Mouse (Mus musculus) cerebellum, postnatal 10 days (tissue): ENCODE results near the gene Lrrc17.
"Not testable (repeated sequence)": the region's sequence is repeated elsewhere in the genome, so short reads cannot be mapped to it uniquely, and the experiment has no call there.

ENCODE experiments used
- DNase-seq, 2 experiments: peaks; one replicate each; pipeline ENCODE4 v3.0.0; 2021; ENCODE audit warnings: mixed read lengths in 2 of 2

Lrrc17 gene

DNA sequence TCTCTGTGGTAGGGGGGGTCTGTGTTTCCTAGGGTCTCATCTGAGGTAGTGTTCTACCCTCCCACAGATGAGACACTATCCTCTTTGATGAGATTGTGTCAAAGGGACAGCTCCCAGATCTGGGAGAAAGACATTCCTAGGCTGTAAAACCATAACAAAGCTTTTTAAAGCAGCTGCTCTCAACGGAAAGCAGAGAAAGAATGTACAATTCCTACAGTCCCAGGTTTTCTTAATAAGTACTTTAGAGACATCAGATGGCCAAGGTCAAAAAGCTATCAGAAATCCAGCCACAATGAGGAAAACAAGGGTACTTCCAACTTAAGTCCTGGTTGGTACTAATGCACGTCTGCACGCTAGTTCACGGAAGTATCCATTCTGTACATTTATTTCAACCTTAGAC, 1.1 kb upstream of the Lrrc17 start:
- DNase-seq, result no peak

DNA sequence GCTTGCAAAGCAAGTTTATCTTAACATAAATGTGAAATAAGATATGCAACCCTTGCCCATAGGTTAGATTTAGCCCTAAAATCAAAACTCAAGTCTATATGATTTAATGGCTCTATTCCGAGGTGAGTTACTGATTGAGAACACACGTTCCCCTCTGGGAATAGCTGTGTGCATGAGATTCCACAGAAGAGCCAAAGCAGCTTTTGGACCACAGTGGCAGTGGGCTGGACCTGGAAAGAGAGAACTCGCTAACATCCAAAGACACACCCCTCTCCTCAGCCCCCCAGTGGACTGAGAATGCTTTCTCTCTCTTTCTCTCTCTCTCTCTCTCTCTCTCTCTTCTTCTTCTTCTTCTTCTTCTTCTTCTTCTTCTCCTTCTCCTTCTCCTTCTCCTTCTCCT, 1.5 kb downstream of the Lrrc17 start:
- DNase-seq, result no peak

DNA sequence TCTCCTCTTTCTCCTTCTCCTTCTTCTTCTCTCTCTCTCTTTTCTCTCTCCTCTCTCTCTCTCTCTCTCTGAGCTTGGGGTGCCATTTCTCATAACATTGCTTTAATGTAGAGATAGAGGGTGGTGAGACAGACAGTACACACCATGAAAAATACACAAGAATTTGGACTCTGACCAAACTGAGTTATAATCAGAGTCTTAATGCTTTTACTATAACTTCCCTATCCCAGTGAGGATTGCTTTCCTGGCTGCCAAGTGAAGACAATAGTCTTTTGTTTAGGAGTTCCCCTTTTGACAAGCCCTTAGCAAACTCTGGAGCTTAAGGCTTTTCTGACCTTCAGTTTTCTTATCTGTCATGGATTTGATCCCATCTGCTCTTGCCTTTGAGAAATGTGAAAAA, 1.9 kb downstream of the Lrrc17 start:
- no peak for DNase-seq

DNA sequence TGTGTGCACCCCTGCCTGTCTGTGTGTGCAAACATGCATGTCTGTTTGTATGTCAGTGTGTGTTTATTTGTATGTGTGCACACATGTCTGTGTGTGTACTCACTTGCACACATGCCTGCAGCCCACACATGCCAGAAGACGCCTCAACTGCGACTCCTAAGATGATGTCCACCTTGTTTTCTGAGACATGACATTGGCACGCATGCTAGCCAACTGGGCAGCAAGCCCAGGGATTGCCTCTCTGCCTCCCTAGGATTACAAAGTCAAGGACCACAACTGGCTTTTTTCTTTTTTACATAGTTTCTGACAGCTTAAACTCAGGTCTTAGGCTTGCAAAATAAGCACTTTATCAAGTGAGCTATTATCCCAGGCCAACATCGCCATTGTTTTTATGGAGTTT, 2.4 kb downstream of the Lrrc17 start:
- peak; percentile 79 to 85 for DNase-seq

DNA sequence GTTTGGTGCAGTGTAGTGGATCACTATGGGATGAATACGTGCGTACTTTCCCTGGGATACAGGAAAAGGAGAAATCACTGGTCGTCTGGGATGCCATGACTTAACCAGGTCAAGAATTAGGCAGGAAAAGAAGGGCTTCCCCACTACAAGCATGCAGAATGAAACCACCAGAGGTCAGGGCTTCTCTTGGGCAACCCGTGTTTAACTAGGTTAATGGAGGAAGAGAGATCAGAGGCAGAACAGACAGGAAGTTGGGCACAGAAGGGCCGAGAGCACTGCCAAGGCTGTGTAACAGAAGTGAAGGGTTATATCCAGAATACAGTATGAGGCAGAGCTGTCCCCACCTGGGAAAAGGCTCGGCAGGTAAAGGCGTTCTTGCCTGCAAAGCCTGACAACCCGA, 3.6 kb downstream of the Lrrc17 start:
- DNase-seq, result no peak

DNA sequence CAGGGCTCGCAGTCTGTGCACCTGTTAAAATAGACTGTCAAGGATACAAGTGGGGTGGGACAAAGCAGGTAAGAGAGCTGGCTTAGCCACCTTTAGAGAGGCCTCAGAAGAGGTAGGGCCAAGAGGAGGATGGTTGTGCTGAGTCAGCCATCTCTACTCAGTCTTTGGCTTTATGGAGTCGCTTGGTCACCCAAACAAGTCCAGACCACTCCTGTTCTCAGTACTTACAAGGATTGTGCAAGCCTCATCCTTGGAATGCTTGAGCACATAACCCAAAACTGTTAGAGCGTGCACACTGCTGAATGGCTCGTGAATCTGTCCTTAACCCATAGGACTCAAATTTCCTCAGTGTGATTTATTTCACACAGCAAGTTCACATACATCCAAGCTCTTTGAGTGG, 10.3 kb downstream of the Lrrc17 start:
- no peak for DNase-seq

DNA sequence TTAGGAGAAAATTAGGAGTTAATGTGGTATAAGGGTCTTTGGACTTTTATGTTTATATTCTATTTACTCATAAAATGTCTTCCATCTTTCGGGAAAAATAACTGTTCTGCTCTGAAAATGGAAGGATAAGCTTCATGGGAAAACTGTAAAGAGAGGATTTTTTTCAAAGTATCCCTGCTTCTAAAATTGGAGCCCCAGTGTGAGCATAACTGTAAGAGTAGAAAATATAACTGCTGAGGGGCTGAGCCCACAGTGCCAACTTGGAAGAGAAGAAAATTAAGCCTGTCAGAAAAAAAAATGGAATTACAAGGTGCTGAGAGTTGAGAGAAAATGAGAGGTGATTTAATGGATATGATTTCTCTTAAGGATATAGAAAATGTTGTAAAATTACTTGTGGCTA, 11.4 kb downstream of the Lrrc17 start:
- DNase-seq, result no peak

DNA sequence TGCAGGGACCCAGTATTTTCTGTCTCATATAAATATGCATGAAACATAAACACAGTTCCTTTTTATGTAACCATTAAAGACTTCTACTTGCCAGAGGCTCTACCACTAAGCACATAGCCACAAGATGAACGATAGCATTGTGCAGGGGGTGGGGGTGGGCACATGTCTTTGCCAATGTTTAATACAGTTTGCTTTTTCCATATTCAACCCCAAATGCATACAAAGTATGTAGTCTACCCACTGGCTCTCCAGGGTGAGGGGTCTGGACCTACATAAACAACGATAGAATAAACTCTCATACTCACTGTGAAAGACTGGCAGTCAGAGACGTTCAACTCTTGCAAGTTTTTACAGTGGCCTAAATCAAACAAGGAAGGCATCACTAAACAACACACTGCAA, 13.1 kb downstream of the Lrrc17 start:
- DNase-seq, result no peak

DNA sequence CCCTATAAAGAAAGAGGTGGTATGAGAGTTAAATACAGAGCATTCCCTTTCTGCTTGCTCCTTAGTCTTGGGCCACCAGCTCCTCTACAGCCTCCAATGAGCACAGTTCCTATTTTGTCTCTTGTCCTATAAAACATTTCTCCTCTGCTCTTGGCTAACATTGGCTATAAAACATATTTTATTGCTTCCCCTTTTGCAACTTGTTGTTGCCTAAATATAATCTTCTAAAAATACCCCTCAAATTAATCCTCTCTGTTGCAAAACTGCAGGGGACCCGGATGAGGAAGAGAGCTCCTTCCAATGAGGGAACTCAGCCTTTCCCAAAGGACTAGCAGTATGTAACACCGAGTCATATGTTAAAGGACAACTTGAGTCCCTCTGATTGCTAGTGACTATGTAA, 20.6 kb downstream of the Lrrc17 start:
- no peak for DNase-seq

DNA sequence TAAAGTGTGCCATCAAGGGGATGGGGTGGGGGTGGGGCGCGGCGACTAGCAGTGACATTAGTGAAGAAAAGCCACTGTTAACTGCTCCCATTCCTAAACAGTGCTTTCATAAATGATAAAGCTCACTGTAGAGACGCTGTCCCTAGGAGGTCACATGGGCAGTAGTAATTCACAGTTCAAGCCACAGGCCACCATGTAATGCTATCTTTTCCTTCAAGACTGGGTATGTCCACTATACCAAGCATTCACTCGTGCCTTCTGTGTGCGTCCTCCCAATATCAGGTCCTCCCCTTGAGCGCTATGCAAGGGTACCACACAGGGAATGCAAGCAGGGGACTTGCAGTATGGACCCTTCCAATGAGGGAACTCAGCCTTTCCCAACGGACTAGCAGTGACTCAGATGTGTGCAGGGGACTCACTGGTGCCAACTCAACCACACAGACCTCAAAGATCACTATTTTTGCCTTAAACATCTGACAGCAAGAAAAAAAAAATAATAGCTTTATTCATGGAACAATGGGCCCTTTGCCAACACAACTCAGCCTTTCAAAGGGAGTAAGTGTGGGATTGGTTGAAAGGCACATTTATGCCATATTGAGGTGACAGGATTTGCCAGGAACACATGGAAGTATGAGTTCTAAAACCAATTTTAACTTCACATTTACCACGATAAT, 22.2 kb downstream of the Lrrc17 start:
- DNase-seq, result no peak

DNA sequence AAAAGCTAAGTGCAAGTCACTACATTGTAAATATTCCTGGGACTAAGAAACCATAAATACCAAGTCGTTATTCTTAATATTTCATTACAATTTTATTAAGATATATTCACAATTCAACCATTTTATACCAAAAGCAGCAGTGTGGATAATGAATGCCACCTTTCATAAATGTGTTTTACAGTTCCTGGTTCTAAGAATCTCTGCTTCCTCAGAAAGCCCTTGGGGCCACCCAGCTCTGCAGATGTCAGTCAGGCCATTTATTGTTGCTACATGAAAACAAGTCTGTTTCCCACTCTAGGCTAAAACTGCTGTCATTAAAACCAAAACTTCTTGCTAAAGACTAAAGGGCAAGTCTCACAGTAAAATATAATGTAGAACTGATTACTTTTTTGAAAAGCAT, 24.4 kb downstream of the Lrrc17 start:
- DNase-seq, result no peak

DNA sequence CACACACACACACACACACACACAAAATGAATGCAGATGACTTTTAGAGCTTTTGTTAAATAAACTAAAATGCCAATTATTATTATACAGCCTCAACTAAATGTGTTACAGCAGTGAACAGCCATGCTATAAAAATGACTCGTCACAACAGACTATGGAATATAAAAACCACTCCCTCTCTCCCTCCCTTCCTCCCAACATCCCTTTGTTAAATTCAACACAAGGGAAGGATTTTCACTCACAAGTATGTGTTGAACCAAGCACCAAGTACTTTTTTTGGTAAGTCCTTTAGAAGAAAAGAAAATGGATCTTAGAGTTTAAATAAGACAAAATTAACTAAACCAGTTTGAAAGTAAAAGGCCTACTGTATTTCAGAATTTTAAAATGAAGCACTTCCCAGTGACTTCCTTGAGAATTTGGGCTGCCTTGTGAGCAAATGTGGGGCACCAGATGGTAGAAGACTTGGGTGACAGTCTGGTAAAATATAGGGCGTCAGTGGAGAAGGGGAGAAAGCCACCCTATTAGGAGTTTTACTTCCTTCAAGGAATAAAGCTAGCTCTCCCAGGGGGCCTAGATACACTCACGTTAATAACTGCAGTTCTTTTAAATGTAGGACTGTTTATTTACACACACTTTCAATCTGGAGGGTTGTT, 29.5 kb downstream of the Lrrc17 start:
- no peak for DNase-seq

DNA sequence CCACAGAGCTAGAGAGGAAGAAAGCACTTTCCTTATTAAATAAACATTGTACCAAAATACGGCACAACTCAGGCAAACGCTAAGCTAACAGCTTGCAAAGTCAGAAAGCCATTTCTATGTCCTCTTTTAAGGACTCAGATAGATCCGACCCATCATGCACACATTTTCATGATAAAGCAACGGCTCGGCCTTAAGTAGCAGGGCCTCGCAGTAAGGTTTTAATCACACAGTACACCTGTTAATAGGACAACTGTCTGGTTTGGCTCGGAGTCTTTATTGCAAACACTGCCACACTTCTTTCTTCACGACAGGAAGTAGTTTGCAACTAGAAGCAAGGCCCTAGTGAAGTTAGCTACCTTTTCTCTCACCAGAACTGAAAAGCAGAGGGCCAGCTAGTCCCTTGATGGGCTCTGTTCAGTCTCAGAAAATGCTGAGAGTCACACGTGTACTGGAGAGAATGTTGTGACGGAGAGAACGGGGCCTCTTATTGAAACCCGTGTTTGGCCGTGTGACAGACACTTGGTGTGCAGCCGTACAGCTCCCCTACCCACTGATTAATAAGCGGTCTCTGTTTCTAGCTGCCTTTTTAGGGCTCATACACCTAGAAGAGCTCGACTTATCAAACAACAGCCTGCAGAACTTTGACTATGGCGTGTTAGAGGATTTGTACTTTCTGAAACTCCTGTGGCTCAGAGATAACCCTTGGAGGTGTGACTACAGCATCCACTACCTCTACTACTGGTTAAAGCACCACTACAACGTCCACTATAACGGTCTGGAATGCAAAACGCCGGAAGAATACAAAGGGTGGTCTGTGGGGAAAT, 31.2 kb downstream of the Lrrc17 start:
- no peak for DNase-seq

DNA sequence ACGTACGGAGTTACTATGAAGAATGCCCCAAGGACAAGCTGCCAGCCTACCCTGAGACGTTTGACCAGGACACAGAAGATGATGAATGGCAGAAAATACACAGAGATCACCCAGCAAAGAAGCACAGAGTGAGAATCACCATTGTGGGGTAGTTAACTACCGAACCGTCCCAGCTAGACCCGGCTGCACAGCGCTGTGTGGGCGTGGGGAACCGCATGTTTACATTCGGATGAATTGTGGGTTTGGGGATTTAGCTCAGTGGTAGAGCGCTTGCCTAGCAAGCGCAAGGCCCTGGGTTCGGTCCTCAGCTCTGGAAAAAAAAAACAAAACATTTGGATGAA, 31.8 kb downstream of the Lrrc17 start:
- DNase-seq, result no peak

DNA sequence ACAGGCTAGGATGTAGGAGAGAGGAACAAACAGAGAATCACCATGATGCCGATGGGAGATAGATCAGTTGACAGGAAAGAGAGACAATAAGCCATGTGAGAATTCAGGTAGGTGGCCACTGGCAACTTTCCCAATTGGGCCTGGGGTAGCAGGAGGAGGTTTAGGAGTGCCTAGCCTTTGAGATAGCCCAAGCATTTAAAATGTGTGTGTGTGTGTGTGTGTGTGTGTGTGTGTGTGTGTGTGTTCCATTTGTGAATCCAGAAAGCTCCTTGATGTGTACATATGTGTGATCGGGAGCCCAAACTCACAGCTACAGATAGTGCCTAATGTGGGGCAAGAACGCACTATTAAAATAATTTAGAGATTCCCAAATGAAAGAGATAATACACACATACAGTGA, 34.8 kb downstream of the Lrrc17 start:
- no peak for DNase-seq

DNA sequence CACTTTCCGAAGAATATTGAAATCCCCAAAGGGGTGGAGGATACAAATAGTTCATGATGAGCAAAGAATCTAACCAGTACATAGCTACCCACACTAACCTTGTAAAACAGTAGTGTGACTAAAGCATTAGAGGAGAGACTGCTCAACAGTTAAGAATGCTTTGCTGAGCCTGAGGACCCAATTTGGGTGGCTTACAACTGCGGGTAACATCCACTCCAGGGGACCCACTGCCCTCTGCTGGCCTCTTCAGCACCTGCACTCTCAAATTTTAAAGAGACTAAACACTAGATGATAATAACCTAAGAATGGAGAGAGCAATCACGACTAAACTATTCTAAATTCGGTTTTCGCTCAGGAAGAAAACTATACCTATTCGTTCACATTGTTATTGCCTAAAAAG, 43.4 kb downstream of the Lrrc17 start:
- peak; percentile 69 to 71 for DNase-seq

DNA sequence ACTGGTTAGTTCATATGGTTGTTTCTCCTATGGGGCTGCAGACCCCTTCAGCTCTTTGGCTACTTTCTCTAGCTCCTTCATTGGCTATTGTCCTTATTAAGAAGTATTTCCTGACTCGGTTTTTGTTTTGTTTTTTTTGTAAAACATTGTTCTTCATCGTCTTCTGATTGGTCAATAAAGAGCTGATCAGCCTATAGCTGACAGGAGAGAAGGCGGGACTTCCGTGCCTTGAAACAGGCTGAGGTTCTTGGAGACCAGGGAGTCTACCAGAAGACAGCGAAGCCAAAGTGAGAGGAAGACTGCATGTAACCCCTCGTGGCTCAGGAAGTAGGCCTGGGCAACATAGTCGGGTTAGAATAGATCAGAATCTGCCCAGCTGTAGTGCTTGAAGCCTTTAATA, 44.3 kb downstream of the Lrrc17 start:
- DNase-seq, result no peak

DNA sequence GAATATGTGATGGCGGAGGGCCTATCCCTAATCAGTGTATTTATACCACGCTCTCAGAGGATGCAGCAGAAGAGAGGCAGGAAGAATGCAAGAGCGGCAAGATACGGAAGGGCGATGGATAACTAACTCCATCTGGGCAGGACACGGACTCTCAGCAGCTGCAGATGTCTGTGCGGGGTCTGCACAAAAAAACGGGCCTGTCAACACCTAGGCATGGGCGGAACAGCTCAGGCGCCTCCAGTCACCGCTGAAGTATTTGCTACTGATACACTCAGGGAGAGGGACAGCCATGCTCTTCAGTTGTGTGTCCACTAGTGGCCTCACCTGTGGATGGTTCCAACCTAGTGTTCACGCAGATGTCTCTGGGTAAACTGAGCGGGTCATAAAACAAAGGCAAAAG, 44.9 kb downstream of the Lrrc17 start:
- no peak for DNase-seq

DNA sequence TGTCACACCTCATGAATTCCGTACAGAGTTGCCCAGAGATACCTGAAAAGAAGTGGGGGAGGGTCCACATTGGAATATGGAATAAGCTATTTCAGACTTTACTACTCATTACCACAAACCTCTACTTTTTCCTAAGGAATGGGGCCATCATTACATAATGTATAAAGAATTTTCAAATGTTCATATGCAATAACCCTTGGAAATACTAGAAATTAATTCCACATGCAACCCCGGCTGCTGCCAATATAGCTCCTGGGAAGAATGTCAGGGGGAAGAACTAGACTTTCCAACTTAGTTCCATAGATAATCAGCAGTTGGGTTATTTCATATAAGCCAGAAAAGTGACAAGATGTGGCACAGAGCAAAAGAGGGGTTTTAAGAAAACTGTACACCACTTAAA, 48.7 kb downstream of the Lrrc17 start:
- DNase-seq, result no peak

DNA sequence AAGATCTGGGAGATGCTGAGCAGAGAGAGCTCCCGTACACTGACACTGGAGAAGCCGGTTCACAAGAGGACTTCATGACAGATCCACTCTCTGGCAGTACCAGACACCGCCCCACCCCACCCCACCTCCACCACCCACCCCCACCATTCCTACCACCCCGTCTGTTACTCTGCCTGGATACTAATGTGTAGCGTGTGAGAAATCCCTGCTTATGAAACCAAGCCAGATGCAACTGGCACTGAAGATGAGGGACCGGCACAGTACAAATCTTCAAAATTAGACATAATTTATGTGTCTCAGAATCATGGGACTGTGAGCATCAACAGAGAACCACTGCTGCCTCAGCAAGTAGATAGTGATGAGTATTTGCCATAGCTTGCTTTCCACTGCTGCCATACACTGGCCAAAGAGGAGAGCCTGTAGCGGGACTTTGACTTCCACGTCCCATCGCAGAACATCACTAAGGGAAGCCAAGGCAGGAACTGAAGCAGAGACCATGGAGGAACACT, 49.9 kb downstream of the Lrrc17 start:
- DNase-seq, result no peak

DNA sequence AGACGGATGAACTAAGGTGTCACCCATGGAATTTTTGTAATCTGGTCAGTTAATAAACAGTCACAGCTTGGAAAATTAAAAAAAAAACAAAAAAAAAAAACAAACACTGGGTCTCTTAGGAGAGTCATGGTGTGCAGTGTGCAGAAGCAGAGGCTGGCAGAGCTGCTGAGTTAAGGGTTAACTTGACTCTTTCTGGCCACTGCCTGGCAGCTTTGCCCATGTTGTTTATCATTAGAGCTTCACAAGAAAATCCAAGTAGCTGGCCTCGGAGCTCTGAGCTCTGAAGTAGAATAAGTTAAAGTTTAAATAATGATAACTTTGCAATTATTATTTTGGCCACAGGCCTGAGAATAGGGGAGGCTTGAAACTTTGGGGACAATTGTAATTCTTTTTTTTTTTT, 56.2 kb downstream of the Lrrc17 start:
- DNase-seq, result not testable (repeated sequence)

DNA sequence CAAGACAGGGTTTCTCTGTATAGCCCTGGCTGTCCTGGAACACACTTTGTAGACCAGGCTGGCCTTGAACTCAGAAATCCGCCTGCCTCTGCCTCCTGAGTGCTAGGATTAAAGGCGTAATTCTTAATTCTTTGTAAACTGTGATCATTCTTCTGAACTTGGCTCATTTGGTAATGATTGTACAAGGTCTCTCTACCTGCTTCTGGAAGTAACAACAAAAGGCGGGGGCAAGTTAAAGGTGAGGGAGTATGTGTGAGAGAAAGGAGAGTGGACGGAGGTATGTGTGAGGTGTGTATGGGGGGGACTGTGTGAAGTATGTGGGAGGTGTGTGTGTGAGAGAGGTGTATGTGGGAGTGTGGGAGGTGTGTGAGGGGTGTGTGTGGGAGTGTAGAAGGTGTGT, 56.6 kb downstream of the Lrrc17 start:
- no peak for DNase-seq

DNA sequence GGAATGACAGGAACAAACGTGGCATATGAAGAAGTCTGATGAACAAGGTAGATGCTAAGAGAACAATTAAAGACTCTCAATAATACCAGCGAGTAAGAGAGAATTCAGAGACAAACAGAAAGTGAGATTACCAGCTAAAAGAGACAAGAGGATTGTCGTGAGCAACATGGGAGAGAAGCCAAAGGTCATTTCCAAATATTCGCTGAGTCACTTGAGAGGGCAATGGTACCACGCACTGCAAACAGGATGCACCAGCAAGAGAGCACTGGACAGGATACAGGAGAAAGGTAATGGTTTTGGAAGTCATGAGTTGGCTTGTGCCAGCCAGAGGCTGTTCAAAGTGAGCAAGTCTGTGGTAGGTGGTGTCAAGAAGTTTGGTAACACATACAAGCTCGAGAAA, 62.6 kb downstream of the Lrrc17 start:
- no peak for DNase-seq
